Mouse (Mus musculus) lung, postnatal 25 days (tissue): ENCODE data around the gene Ptpn4.
A peak's percentile ranks its signal among the peaks of the same experiment; 100 is the strongest.

Experiments
- DNase-seq: peaks from one replicate; pipeline ENCODE4 v3.0.0; 2022; ENCODE audit warnings: low spot score

The Ptpn4 gene

GRCm38 (mm10) chr1:119641090-119641812, 196.2 kb downstream of the Ptpn4 start:
- DNase-seq, result peak; percentile 27

GRCm38 (mm10) chr1:119640006-119640405, 197.4 kb downstream of the Ptpn4 start:
- no peak for DNase-seq

GRCm38 (mm10) chr1:119637188-119638023, 200.0 kb downstream of the Ptpn4 start:
- DNase-seq, result no peak

- DNase-seq, result no peak
Measured at GRCm38 (mm10) chr1:119634746-119635145, 202.7 kb downstream of the Ptpn4 start.

- no peak for DNase-seq
Measured at GRCm38 (mm10) chr1:119630428-119630827, 207.0 kb downstream of the Ptpn4 start.

- no peak for DNase-seq
Measured at GRCm38 (mm10) chr1:119626837-119627236, 210.6 kb downstream of the Ptpn4 start.

- peak; percentile 33 for DNase-seq
Measured at GRCm38 (mm10) chr1:119624444-119624843, 213.0 kb downstream of the Ptpn4 start.

GRCm38 (mm10) chr1:119605396-119605795, 232.0 kb downstream of the Ptpn4 start:
- DNase-seq, result no peak
